Mouse (Mus musculus) heart, embryonic 16.5 days (tissue): ENCODE measurements around the gene Katnb1. TPM values are rescaled to one million over a fixed set of nuclear protein-coding genes. Genes with fewer than 3 reads are reported as not detected.

Source experiments
- ATAC-seq: fragments of 200-750 bp; cut with Nextera tagmentation; replicated peaks from 2 replicates; pipeline ENCODE4 v1.8.0; 2017; ENCODE audit warnings: moderate number of reproducible peaks; ENCODE audit not compliant: insufficient read depth, low FRiP score; ENCODE audit errors: extremely low read depth
- H3K27ac ChIP-seq: fragments of 300-500 bp; sonication (generic); 2 replicates; pipeline ENCODE4 v1.5.1; 2014; ENCODE audit warnings: mild to moderate bottlenecking, low read length, control low read depth, moderate library complexity
- H3K27me3 ChIP-seq: fragments of 300-500 bp; sonication (generic); 2 replicates; pipeline ENCODE4 v1.6.1; 2014; ENCODE audit warnings: low read length, mixed read lengths; ENCODE audit not compliant: control insufficient read depth, insufficient read depth
- H3K36me3 ChIP-seq: fragments of 300-500 bp; sonication (generic); 2 replicates; pipeline ENCODE4 v1.6.1; 2014; ENCODE audit not compliant: control insufficient read depth, insufficient read depth
- H3K4me1 ChIP-seq: fragments of 300-500 bp; sonication (generic); 2 replicates; pipeline ENCODE4 v1.6.1; 2014; ENCODE audit warnings: low read length, mixed read lengths; ENCODE audit not compliant: control insufficient read depth, insufficient read depth
- H3K4me2 ChIP-seq: fragments of 300-500 bp; sonication (generic); 2 replicates; pipeline ENCODE4 v1.6.1; 2014; ENCODE audit warnings: low read depth, mild to moderate bottlenecking, control low read depth, low read length
- H3K4me3 ChIP-seq: fragments of 300-500 bp; sonication (generic); 2 replicates; pipeline ENCODE4 v1.5.1; 2014; ENCODE audit warnings: mild to moderate bottlenecking, control low read depth, low read length
- H3K9ac ChIP-seq: fragments of 300-500 bp; sonication (generic); 2 replicates; pipeline ENCODE4 v1.6.1; 2014; ENCODE audit warnings: low read length, control low read depth
- H3K9me3 ChIP-seq: fragments of 300-500 bp; sonication (generic); replicated peaks from 2 replicates; pipeline ENCODE4 v1.6.1; 2016; ENCODE audit warnings: low read length; ENCODE audit not compliant: control insufficient read depth
- WGBS: fragments of 180-500 bp; shearing (Covaris S2); extraction: QIAGEN DNeasy Blood & Tissue Kit; methylation state at CpG from one replicate; pipeline ENCODE4 v1.1.7; 2014; 5-methylcytosine and 5-hydroxymethylcytosine counted together
- polyA plus RNA-seq: library from polyadenylated mRNA; unstranded; fragments of >200 nt; fragmentation: Nextera tagmentation; extraction: Ambion mirVana; gene quantifications from 2 replicates; pipeline ENCODE4 v1.2.1, GENCODE M21; 2015

The Katnb1 gene
- polyA plus RNA-seq, 1 experiment from 2014 or later = 19.1 TPM

GRCm38 (mm10) chr8:95150608-95151007 is 69.6 kb downstream of the Katnb1 start:
- WGBS = 64% methylated on average over 3 of the region's 3 CpGs
- ATAC-seq = no peak
- Histone ChIP-seq H3K4me3 (no peak overlapping the region), H3K9me3 (no peaks in the 10 kb centered on the region), H3K27me3 (no peaks in the 10 kb centered on the region), H3K36me3 (no peaks in the 10 kb centered on the region), H3K9ac (no peak overlapping the region), H3K27ac (no peak overlapping the region), H3K4me1 (peaks cover 8% of the 10 kb centered on the region), H3K4me2 (no peak overlapping the region)

Other genes starting within 250 kb of the Katnb1 start
- gene Coq9, start 242.9 kb upstream of the Katnb1 start, polyA plus RNA-seq = 194 and 209 TPM in 2 replicates
- gene Ciapin1, start 242.8 kb upstream of the Katnb1 start, polyA plus RNA-seq = 88.2 and 98.8 TPM in 2 replicates
- 123 and 134 TPM in 2 replicates for gene Polr2c, start 223.7 kb upstream of the Katnb1 start, polyA plus RNA-seq
- gene Dok4, start 204.9 kb upstream of the Katnb1 start, polyA plus RNA-seq = 28.9 and 33.7 TPM in 2 replicates
- 17.4 and 19.8 TPM in 2 replicates for gene Ccdc102a, start 163.1 kb upstream of the Katnb1 start, polyA plus RNA-seq
- gene Adgrg5, start 157.5 kb upstream of the Katnb1 start, polyA plus RNA-seq = 0.71 and 1.4 TPM in 2 replicates
- gene Adgrg1, start 106.4 kb upstream of the Katnb1 start, polyA plus RNA-seq = 12.0 and 18.0 TPM in 2 replicates
- 4.9 and 5.2 TPM in 2 replicates for gene Adgrg3, start 63.5 kb upstream of the Katnb1 start, polyA plus RNA-seq
- gene Drc7, start 26.1 kb upstream of the Katnb1 start, polyA plus RNA-seq = 0.46 and 0.56 TPM in 2 replicates
- 16.9 and 23.0 TPM in 2 replicates for gene Kifc3, start 121.6 kb downstream of the Katnb1 start, polyA plus RNA-seq
- gene Cngb1, start 225.4 kb downstream of the Katnb1 start, polyA plus RNA-seq = 0.66 and 1.3 TPM in 2 replicates
- gene Tepp, start 229.4 kb downstream of the Katnb1 start, polyA plus RNA-seq = 0.74 TPM in 1 of 2 replicates, not detected in the other